Mouse (Mus musculus): ENCODE results near the gene Sec14l3.
A peak's percentile ranks its signal among the peaks of the same experiment; 100 is the strongest.

DNA sequence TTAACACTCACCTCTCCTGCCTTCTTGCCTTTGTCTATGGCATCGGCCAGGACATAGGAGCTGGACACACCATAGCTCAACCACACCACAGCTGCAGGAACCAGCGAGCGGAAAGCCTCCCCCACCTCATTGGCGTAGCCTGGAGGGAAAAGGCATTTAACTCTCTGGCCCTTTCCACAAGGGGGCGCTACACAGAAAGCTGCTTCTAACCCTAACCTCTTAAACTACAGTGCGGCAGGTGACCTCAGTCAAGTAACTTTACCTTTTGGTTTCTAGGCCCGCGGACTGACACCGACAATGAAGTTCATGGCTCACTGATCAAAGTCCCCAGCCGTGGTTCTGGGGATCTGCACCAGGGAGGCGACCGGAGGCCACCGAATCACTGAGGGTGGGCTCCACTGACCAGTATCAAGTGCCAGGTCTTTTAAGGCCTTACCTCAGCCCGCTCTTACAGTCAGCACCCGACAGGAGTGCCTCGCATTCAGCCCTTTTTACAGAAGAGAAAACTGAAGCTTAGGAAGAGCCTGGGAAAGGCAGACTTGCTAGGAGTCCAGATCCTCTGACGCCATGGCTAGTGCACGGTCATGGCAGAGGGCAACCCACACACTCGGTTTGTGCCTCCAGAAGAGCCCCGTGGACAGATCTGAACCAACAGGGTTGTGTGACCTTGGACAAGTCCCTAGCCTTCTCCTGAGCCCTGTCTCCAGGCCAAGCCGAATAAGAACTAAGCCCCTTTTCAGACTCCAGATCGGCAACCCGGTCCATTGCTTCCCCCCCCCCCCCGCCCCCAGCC is 29.9 kb downstream of the Sec14l3 start:
- TF ChIP-seq CTCF (IDR thresholded peaks at IDR 0.05; ENCODE audit: control insufficient read depth, insufficient read depth, low read length) (peak; percentile 71), POLR2A (IDR thresholded peaks at IDR 0.05; ENCODE audit: borderline replicate concordance, control insufficient read depth, low read depth, low read length) (no peak)
